Mouse (Mus musculus) testis, adult 2 months (tissue): ENCODE measurements around the gene Yju2. TPM values are rescaled to one million over a fixed set of nuclear protein-coding genes. Genes with fewer than 3 reads are reported as not detected.

ENCODE experiments used
- H3K27ac ChIP-seq: fragments of 200-500 bp; 2 replicates; pipeline ENCODE4 v1.5.1; 2012; ENCODE audit warnings: low read depth, low read length; ENCODE audit not compliant: control insufficient read depth, insufficient read depth
- H3K27me3 ChIP-seq: fragments of 200-500 bp; 2 replicates; pipeline ENCODE4 v1.6.1; 2012; ENCODE audit warnings: mild to moderate bottlenecking, low read length, moderate library complexity; ENCODE audit not compliant: control insufficient read depth, insufficient read depth
- H3K36me3 ChIP-seq: fragments of 200-500 bp; 2 replicates; pipeline ENCODE4 v1.6.1; 2012; ENCODE audit warnings: mild to moderate bottlenecking, low read length; ENCODE audit not compliant: control insufficient read depth, insufficient read depth
- H3K4me1 ChIP-seq: fragments of 200-500 bp; 2 replicates; pipeline ENCODE4 v1.6.1; 2012; ENCODE audit warnings: low read length; ENCODE audit not compliant: control insufficient read depth, insufficient read depth
- H3K4me3 ChIP-seq: fragments of 200-500 bp; 2 replicates; pipeline ENCODE4 v1.5.1; 2012; ENCODE audit warnings: low read depth, mild to moderate bottlenecking, low read length, moderate library complexity, mixed read lengths; ENCODE audit not compliant: control insufficient read depth
- CTCF ChIP-seq: fragments of 200-500 bp; IDR thresholded peaks from 2 replicates; pipeline ENCODE4 v1.5.1; 2012; ENCODE audit warnings: low read depth, mild to moderate bottlenecking, inconsistent platforms, low read length, moderate library complexity; ENCODE audit not compliant: control insufficient read depth, insufficient read depth, insufficient replicate concordance
- POLR2A ChIP-seq: fragments of 200-500 bp; IDR thresholded peaks from 2 replicates; pipeline ENCODE4 v1.6.1; 2012; ENCODE audit warnings: low read depth, mild to moderate bottlenecking, inconsistent platforms, low read length, moderate library complexity; ENCODE audit not compliant: control insufficient read depth
- polyA plus RNA-seq: library from polyadenylated mRNA; depleted of rRNA; stranded (reverse); fragments of >200 nt; gene quantifications from 2 replicates; pipeline ENCODE4 v1.2.3, GENCODE M21; 2012

The Yju2 gene
- polyA plus RNA-seq, 1 experiment: 4.9 TPM

GRCm38 (mm10) chr17:55996007-55996406, 37.1 kb downstream of the Yju2 start:
- H3K36me3 ChIP-seq: no peaks in the 10 kb centered on the region
- no peak overlapping the region for H3K27ac ChIP-seq
- H3K27me3 ChIP-seq: peaks cover 2% of the 10 kb centered on the region; the same call in 1 of the 2 replicates
- TF ChIP-seq POLR2A (no peak), CTCF (no peak)
- H3K4me1 ChIP-seq: peaks cover 10% of the 10 kb centered on the region
- H3K4me3 ChIP-seq: no peak overlapping the region

GRCm38 (mm10) chr17:55999794-56000499, 41.0 kb downstream of the Yju2 start:
- Histone ChIP-seq H3K4me3 (peak overlapping the region; percentile 74), H3K36me3 (no peaks in the 10 kb centered on the region), H3K27me3 (peaks cover 2% of the 10 kb centered on the region; the same call in 1 of the 2 replicates), H3K27ac (no peak overlapping the region), H3K4me1 (peaks cover 10% of the 10 kb centered on the region)
- TF ChIP-seq POLR2A: 0 out of 2 replicates have a peak, but pooled peaks have one; percentile 21
- TF ChIP-seq CTCF: no peak

GRCm38 (mm10) chr17:56003000-56003399, 44.1 kb downstream of the Yju2 start:
- Histone ChIP-seq H3K4me1 (peaks cover 23% of the 10 kb centered on the region), H3K27ac (no peak overlapping the region), H3K27me3 (peaks cover 2% of the 10 kb centered on the region; the same call in 1 of the 2 replicates), H3K36me3 (no peaks in the 10 kb centered on the region), H3K4me3 (no peak overlapping the region)
- TF ChIP-seq CTCF (no peak), POLR2A (no peak)

GRCm38 (mm10) chr17:56005415-56006061, 46.6 kb downstream of the Yju2 start, which contains the start of the genes Stap2 and Mpnd:
Gene Stap2, minus strand, starts transcription at chr17:56005584.
Gene Mpnd, plus strand, starts transcription at chr17:56005711.
- TF ChIP-seq CTCF: no peak
- no peak for TF ChIP-seq POLR2A
- Histone ChIP-seq H3K4me1 (peaks cover 34% of the 10 kb centered on the region), H3K36me3 (no peaks in the 10 kb centered on the region), H3K27ac (no peak within 1 kb of the TSS), H3K4me3 (no peak within 1 kb of the TSS), H3K27me3 (no peaks in the 10 kb centered on the region)

GRCm38 (mm10) chr17:56006956-56007355, 48.1 kb downstream of the Yju2 start:
- TF ChIP-seq CTCF (no peak), POLR2A (no peak)
- no peaks in the 10 kb centered on the region for H3K27me3 ChIP-seq

GRCm38 (mm10) chr17:56007444-56008355, 48.8 kb downstream of the Yju2 start:
- peak overlapping the region; percentile 65 for H3K27ac ChIP-seq

More at GRCm38 (mm10) chr17:56006956-56007355, 48.1 kb downstream of the Yju2 start:
- no peaks in the 10 kb centered on the region for H3K36me3 ChIP-seq
- 0 out of 2 replicates have a peak overlapping the region, but pooled peaks have one; percentile 10 for H3K27ac ChIP-seq
- H3K4me1 ChIP-seq: peaks cover 36% of the 10 kb centered on the region
- H3K4me3 ChIP-seq: no peak overlapping the region

More at GRCm38 (mm10) chr17:56007444-56008355, 48.8 kb downstream of the Yju2 start:
- H3K27me3 ChIP-seq: no peaks in the 10 kb centered on the region
- peaks cover 36% of the 10 kb centered on the region for H3K4me1 ChIP-seq
- H3K4me3 ChIP-seq: peak overlapping the region; percentile 59
- no peaks in the 10 kb centered on the region for H3K36me3 ChIP-seq
- TF ChIP-seq CTCF: no peak
- no peak for TF ChIP-seq POLR2A
